Mouse (Mus musculus) neural tube, embryonic 15.5 days (tissue): ENCODE measurements around the gene Fbxl8. TPM values are rescaled to one million over a fixed set of nuclear protein-coding genes. Genes with fewer than 3 reads are reported as not detected.
"Not testable (repeated sequence)": the region's sequence is repeated elsewhere in the genome, so short reads cannot be mapped to it uniquely, and the experiment has no call there.

Experiments
- ATAC-seq: fragments of 200-750 bp; cut with Nextera tagmentation; 2 replicates; pipeline ENCODE4 v1.8.0; 2017; ENCODE audit warnings: mild to moderate bottlenecking, moderate TSS enrichment, moderate library complexity; ENCODE audit not compliant: low FRiP score
- H3K27ac ChIP-seq: fragments of 300-500 bp; sonication (generic); replicated peaks from 2 replicates; pipeline ENCODE4 v1.5.1; 2015; ENCODE audit warnings: mild to moderate bottlenecking, inconsistent platforms
- H3K27me3 ChIP-seq: fragments of 300-500 bp; sonication (generic); replicated peaks from 2 replicates; pipeline ENCODE4 v1.6.1; 2015; ENCODE audit warnings: inconsistent platforms
- H3K36me3 ChIP-seq: fragments of 300-500 bp; sonication (generic); 2 replicates; pipeline ENCODE4 v1.6.1; 2015; ENCODE audit warnings: inconsistent platforms
- H3K4me1 ChIP-seq: fragments of 300-500 bp; sonication (generic); 2 replicates; pipeline ENCODE4 v1.6.1; 2015; ENCODE audit warnings: inconsistent platforms
- H3K4me2 ChIP-seq: fragments of 300-500 bp; sonication (generic); 2 replicates; pipeline ENCODE4 v1.6.1; 2015; ENCODE audit warnings: inconsistent platforms, mild to moderate bottlenecking, moderate library complexity
- H3K4me3 ChIP-seq: fragments of 300-500 bp; sonication (generic); replicated peaks from 2 replicates; pipeline ENCODE4 v1.5.1; 2015; ENCODE audit warnings: mild to moderate bottlenecking, inconsistent platforms
- H3K9ac ChIP-seq: fragments of 300-500 bp; sonication (generic); replicated peaks from 2 replicates; pipeline ENCODE4 v1.6.1; 2015; ENCODE audit warnings: mild to moderate bottlenecking, inconsistent platforms
- H3K9me3 ChIP-seq: fragments of 300-500 bp; sonication (generic); replicated peaks from 2 replicates; pipeline ENCODE4 v1.6.1; 2016; ENCODE audit warnings: inconsistent platforms
- WGBS: fragments of 180-500 bp; shearing (Covaris S2); methylation state at CpG from one replicate; pipeline ENCODE4 v1.1.7; 2015; ENCODE audit warnings: mixed read lengths; 5-methylcytosine and 5-hydroxymethylcytosine counted together
- polyA plus RNA-seq: library from polyadenylated mRNA; unstranded; fragments of >200 nt; fragmentation: Nextera tagmentation; extraction: Ambion mirVana; gene quantifications from 2 replicates; pipeline ENCODE4 v1.2.1, GENCODE M21; 2015

Fbxl8 gene
- 1.9 and 3.0 TPM in 2 replicates for polyA plus RNA-seq

- Histone ChIP-seq H3K4me2 (peak within 1 kb of the TSS; percentile 92), H3K27me3 (peaks cover 90% of the 10 kb centered on the region), H3K9me3 (no peaks in the 10 kb centered on the region), H3K27ac (no peak within 1 kb of the TSS), H3K36me3 (no peaks in the 10 kb centered on the region), H3K9ac (peak within 1 kb of the TSS; percentile 49), H3K4me1 (peaks cover 45% of the 10 kb centered on the region), H3K4me3 (peak within 1 kb of the TSS; percentile 64)
- under 1% methylated on average over 54 of the region's 54 CpGs for WGBS
- no peak for ATAC-seq
Observed at GRCm38 (mm10) chr8:105264024-105264982, at the start of gene Fbxl8, which contains the start of gene Tradd. Gene Fbxl8, plus strand, starts transcription at chr8:105264648. Gene Tradd, minus strand, starts transcription at chr8:105264609.

DNA sequence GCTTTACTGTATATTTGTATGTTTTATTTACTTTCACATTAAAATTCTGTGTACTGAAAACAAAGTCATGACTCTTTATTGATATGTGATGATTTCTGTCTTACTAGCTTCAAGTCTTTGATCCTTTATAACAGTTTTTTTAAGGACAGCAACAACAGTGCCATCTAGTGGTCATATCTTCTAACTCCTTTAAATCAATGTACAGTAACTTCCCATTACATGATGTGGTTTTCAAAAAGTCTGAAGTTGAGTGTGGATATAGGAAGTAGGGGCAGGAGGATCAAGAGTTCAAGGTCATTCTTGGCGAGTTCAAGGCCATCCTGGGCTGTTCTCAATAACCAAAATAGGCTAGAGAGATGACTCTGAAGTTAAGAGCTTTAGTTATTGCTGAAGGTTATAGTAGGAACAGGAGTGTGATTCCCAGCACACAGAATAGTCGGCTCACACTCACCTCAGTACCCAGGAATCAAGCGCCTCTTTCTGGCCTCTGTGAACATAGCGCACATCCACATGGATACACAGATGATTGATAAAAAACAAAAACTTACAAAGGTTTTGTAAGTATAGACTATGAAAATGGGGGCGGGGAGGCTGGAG lies 46.4 kb upstream of the Fbxl8 start:
- H3K9ac ChIP-seq = no peak overlapping the region
- WGBS = 82% methylated on average over 5 of the region's 5 CpGs
- peak; percentile 35; the same call in 1 of the 2 replicates for ATAC-seq
- H3K27ac ChIP-seq = no peak overlapping the region
- no peak overlapping the region for H3K4me3 ChIP-seq
- no peaks in the 10 kb centered on the region for H3K9me3 ChIP-seq
- no peaks in the 10 kb centered on the region for H3K4me1 ChIP-seq
- H3K4me2 ChIP-seq = no peak overlapping the region
- no peaks in the 10 kb centered on the region for H3K36me3 ChIP-seq
- H3K27me3 ChIP-seq = no peaks in the 10 kb centered on the region

GRCm38 (mm10) chr8:105223850-105224249 lies 40.6 kb upstream of the Fbxl8 start:
- H3K27ac ChIP-seq = peak overlapping the region; percentile 89
- no peaks in the 10 kb centered on the region for H3K36me3 ChIP-seq
- H3K9ac ChIP-seq = no peak overlapping the region
- peaks cover 25% of the 10 kb centered on the region for H3K4me1 ChIP-seq
- no peaks in the 10 kb centered on the region for H3K27me3 ChIP-seq
- H3K4me3 ChIP-seq = no peak overlapping the region
- no peaks in the 10 kb centered on the region for H3K9me3 ChIP-seq
- no peak for ATAC-seq
- peak overlapping the region; percentile 89 for H3K4me2 ChIP-seq
- WGBS = 68% methylated on average over 7 of the region's 7 CpGs

DNA sequence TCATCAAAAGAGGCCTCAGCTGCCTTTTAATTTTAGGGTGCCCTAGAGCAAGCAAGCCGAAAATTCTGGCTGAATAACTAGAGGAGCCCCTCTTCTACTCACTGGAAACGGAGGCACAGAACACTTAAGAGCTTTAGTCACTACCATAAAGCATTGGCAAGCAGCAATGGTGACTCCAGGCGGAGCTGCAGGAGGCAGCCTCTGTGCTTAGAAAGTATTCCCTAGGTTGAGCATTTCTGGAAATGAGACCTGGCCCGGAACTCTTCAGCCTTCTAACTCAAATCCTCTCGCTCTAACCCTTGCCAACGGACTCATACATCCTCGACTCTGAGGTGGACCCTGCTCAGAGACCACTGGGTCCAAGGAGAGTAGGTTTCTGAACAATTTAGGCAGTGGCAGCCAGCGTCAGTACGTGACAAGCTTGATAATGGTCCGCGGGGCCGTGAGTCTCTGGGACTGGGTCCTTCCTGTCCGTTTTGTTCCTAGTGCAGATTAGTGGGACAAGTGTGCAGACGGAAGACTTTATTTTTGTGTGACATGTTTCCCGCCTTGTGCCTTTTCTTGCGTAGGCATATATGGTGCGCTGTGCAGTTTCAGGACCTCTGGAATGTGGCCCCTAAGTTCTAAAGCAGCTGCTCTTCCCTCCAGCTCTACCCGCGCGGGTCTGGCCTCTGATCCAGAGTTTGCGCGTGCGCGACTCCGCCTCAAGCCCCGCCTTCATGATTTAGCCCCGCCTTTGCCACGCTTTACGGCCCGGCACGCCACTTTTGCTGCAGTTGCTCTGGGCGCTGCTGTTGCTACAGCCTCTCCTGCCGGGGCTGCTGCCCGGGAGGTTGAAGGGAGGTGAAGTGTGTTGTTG lies 39.8 kb upstream of the Fbxl8 start, which contains the start of gene D230025D16Rik:
Gene D230025D16Rik, plus strand, starts transcription at position 733 of the 859 bp plus-strand sequence.
- peak; percentile 95 for ATAC-seq
- no peaks in the 10 kb centered on the region for H3K27me3 ChIP-seq
- H3K36me3 ChIP-seq = no peaks in the 10 kb centered on the region
- peak within 1 kb of the TSS; percentile 95 for H3K9ac ChIP-seq
- H3K4me2 ChIP-seq = peak within 1 kb of the TSS; percentile 89
- 1% methylated on average over 34 of the region's 34 CpGs for WGBS
- peak within 1 kb of the TSS; percentile 98 for H3K4me3 ChIP-seq
- no peaks in the 10 kb centered on the region for H3K9me3 ChIP-seq
- H3K27ac ChIP-seq = peak within 1 kb of the TSS; percentile 89
- H3K4me1 ChIP-seq = peaks cover 25% of the 10 kb centered on the region

GRCm38 (mm10) chr8:105225272-105225593 lies 39.2 kb upstream of the Fbxl8 start:
- peak overlapping the region; percentile 89 for H3K27ac ChIP-seq
- H3K9ac ChIP-seq = peak overlapping the region; percentile 95
- H3K27me3 ChIP-seq = no peaks in the 10 kb centered on the region
- 0% methylated on average over 27 of the region's 27 CpGs for WGBS
- peaks cover 25% of the 10 kb centered on the region for H3K4me1 ChIP-seq
- ATAC-seq = no peak; the same call in 1 of the 2 replicates
- H3K36me3 ChIP-seq = no peaks in the 10 kb centered on the region
- H3K4me3 ChIP-seq = peak overlapping the region; percentile 98
- peak overlapping the region; percentile 89 for H3K4me2 ChIP-seq
- H3K9me3 ChIP-seq = no peaks in the 10 kb centered on the region

DNA sequence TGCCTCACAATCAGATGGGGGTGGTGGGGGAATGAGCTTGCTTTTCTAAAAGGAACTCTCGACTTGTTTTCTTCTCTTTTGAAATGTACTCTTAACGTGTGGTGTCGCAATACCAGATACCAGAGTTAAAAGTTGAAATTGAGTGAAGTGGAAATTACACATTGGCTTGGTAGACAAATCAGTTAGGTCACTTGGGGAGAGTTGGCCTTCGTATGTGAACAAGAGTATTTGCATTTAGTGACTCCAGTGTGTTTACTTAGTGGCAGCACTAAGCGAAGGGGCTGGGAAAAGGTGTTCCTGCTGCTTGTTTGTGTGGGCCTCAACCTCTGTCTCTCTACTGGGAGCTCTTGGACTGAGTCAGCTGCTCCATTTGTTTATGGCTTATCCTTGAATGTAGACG lies 38.5 kb upstream of the Fbxl8 start:
- H3K36me3 ChIP-seq = no peaks in the 10 kb centered on the region
- H3K27me3 ChIP-seq = no peaks in the 10 kb centered on the region
- WGBS = 21% methylated on average over 6 of the region's 6 CpGs
- H3K4me1 ChIP-seq = peaks cover 25% of the 10 kb centered on the region
- H3K4me2 ChIP-seq = peak overlapping the region; percentile 89
- no peak for ATAC-seq
- H3K9ac ChIP-seq = peak overlapping the region; percentile 95
- H3K9me3 ChIP-seq = no peaks in the 10 kb centered on the region
- H3K27ac ChIP-seq = no peak overlapping the region
- peak overlapping the region; percentile 98 for H3K4me3 ChIP-seq

DNA sequence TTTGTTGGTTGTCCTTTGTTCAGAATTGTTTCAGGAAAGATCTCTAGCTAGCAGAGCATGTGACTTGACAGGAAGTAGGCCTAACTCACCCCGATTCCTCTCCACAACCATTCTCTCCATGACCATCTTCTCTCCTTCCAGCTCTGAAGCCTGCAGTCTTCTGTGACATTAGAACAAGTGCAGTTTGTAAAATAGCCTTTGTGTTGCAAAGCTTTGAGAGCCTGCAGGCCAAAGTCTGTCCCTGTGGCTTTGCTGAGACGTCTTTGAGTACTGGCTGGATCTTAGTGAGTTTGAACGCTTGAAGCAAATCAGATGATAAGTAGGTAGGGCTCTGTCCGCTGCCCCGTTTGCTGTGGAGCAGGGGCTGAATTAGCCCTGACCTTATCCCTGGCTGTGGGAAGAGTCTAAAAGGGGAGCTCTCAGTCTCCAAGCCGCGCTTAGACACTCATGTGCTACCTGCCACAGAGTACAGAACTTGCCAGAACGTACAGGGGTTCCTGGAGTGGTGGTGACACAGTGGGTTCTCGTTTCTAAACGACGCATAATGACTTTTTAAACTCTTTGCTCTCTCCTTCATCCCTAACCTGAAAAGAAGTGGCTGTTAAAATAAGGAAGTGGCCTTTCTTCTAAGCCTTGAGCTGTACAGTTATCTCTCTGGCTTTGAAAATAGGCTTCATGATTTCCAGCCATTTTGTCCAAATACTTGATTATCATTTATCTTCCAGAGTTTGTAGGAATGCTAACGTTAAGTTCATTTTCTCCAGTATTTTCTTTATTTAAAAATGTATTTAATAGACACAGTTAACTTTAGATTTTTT lies 32.7 kb upstream of the Fbxl8 start:
- Histone ChIP-seq H3K36me3 (peaks cover 15% of the 10 kb centered on the region), H3K4me1 (peaks cover 5% of the 10 kb centered on the region; the same call in 1 of the 2 replicates), H3K4me2 (no peak overlapping the region), H3K9ac (no peak overlapping the region), H3K4me3 (no peak overlapping the region), H3K9me3 (no peaks in the 10 kb centered on the region), H3K27me3 (no peaks in the 10 kb centered on the region), H3K27ac (no peak overlapping the region)
- no peak for ATAC-seq
- 84% methylated on average over 12 of the region's 12 CpGs for WGBS

GRCm38 (mm10) chr8:105232321-105232693 lies 32.1 kb upstream of the Fbxl8 start:
- not testable (repeated sequence) for ATAC-seq, H3K4me1 ChIP-seq, H3K4me3 ChIP-seq, H3K27me3 ChIP-seq, H3K9me3 ChIP-seq, H3K4me2 ChIP-seq, H3K9ac ChIP-seq, H3K27ac ChIP-seq
- 96% methylated on average over 4 of the region's 4 CpGs for WGBS
- peaks cover 15% of the 10 kb centered on the region for H3K36me3 ChIP-seq

DNA sequence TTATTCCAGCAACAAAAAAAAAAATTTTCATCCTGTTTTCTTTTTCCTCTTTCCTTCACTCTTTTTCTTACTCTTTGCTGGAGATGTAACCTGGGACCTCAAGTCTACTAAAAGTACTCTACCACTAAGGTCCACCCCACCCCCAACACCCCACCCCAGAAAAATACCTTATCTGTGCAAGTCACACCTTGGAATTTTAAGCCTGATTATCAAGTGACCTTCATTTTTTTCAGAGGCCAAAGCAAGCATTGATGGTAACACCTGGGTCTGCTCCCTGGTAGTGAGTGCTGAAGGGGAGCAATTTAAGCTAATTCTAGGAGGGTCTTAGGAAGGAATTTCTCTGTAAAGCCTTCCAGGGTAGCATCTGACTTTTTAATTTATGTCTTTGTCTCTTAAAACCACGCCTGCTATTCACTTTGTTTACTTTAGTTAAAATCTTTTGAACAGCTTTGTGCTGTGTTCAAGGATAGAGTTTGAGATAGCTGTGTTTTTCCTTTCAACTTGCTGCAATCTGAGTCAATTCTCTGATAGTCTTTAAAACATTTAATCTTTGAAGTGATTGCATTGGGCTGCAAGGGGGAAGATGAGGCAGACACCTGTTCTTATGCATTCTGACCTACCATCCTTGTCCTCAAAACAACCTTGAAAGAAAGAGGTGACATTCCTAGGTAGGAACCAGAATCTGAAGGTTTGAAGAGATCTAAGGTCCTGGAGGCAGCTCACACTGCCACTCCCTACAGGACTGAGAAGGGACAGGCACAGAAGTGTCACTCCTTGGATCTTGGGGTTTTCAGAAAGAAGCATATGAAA lies 31.1 kb upstream of the Fbxl8 start:
- WGBS = 69% methylated on average over 1 of the region's 1 CpGs
- Histone ChIP-seq H3K9ac (no peak overlapping the region), H3K27ac (no peak overlapping the region), H3K36me3 (peaks cover 19% of the 10 kb centered on the region), H3K4me1 (no peaks in the 10 kb centered on the region), H3K9me3 (no peaks in the 10 kb centered on the region), H3K4me2 (no peak overlapping the region), H3K4me3 (no peak overlapping the region), H3K27me3 (no peaks in the 10 kb centered on the region)
- ATAC-seq = no peak

DNA sequence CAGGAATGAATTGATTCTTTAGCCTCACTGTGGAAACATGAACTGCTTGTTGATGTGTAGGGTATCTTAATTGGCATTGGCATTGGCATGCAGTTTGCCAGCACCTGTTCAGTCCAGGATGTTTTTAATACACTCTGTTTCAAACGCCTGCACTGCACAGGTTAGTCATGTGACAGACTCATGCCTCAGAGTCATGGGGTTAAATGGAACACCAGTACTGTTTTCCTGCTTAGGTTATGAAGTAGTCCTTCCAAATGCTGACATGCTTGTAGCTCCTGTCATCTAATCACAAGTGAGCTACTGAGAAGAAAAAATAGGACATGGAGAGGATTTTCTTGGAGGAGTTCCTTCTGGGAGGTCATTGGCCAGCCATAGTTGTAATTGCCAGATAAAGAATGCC lies 29.2 kb upstream of the Fbxl8 start:
- no peak overlapping the region for H3K4me3 ChIP-seq
- H3K9ac ChIP-seq = no peak overlapping the region
- H3K27ac ChIP-seq = no peak overlapping the region
- no peaks in the 10 kb centered on the region for H3K9me3 ChIP-seq
- no peaks in the 10 kb centered on the region for H3K27me3 ChIP-seq
- no peak for ATAC-seq
- no peaks in the 10 kb centered on the region for H3K4me1 ChIP-seq
- peaks cover 36% of the 10 kb centered on the region for H3K36me3 ChIP-seq
- WGBS = 89% methylated on average over 1 of the region's 1 CpGs
- H3K4me2 ChIP-seq = no peak overlapping the region
